Mouse (Mus musculus): ENCODE results near the gene Cmah. TPM values are rescaled to one million over a fixed set of nuclear protein-coding genes. Genes with fewer than 3 reads are reported as not detected.
A peak's percentile ranks its signal among the peaks of the same experiment; 100 is the strongest.

Gene Cmah
- total RNA-seq, 2 experiments from 2014 or later = 6.8 to 6.9 TPM

GRCm38 (mm10) chr13:24418024-24418423 is 90.8 kb downstream of the Cmah start:
- DNase-seq = no peak

- no peak for DNase-seq
Observed at GRCm38 (mm10) chr13:24418814-24419213, 91.6 kb downstream of the Cmah start.

- no peak for DNase-seq
Observed at GRCm38 (mm10) chr13:24419560-24420250, 92.5 kb downstream of the Cmah start.

- no peak for DNase-seq
Observed at GRCm38 (mm10) chr13:24421987-24422386, 94.8 kb downstream of the Cmah start.

GRCm38 (mm10) chr13:24430215-24430614 is 103.0 kb downstream of the Cmah start:
- no peak for DNase-seq

GRCm38 (mm10) chr13:24431593-24431992 is 104.4 kb downstream of the Cmah start:
- DNase-seq = no peak

GRCm38 (mm10) chr13:24442272-24442671 is 115.1 kb downstream of the Cmah start:
- DNase-seq = peak; percentile 43

- no peak for DNase-seq
Observed at GRCm38 (mm10) chr13:24443763-24444347, 116.7 kb downstream of the Cmah start.

- peak; percentile 26 for DNase-seq
Observed at GRCm38 (mm10) chr13:24444709-24445108, 117.5 kb downstream of the Cmah start.

GRCm38 (mm10) chr13:24445166-24445565 is 118.0 kb downstream of the Cmah start:
- DNase-seq = no peak

GRCm38 (mm10) chr13:24446081-24446480 is 118.9 kb downstream of the Cmah start:
- no peak for DNase-seq

- DNase-seq = no peak
Observed at GRCm38 (mm10) chr13:24447043-24447442, 119.8 kb downstream of the Cmah start.

- no peak for DNase-seq
Observed at GRCm38 (mm10) chr13:24448578-24448977, 121.4 kb downstream of the Cmah start.

GRCm38 (mm10) chr13:24451455-24451854 is 124.3 kb downstream of the Cmah start:
- no peak for DNase-seq

- DNase-seq = no peak
Observed at GRCm38 (mm10) chr13:24453737-24454136, 126.5 kb downstream of the Cmah start.

- no peak for DNase-seq
Observed at GRCm38 (mm10) chr13:24456385-24456784, 129.2 kb downstream of the Cmah start.

- no peak for DNase-seq
Observed at GRCm38 (mm10) chr13:24460517-24460916, 133.3 kb downstream of the Cmah start.

GRCm38 (mm10) chr13:24463767-24464166 is 136.6 kb downstream of the Cmah start:
- DNase-seq = no peak

- DNase-seq = no peak
Observed at GRCm38 (mm10) chr13:24466027-24466426, 138.8 kb downstream of the Cmah start.

- no peak for DNase-seq
Observed at GRCm38 (mm10) chr13:24467806-24468205, 140.6 kb downstream of the Cmah start.

GRCm38 (mm10) chr13:24477564-24477963 is 150.4 kb downstream of the Cmah start:
- DNase-seq = no peak

GRCm38 (mm10) chr13:24479516-24479915 is 152.3 kb downstream of the Cmah start:
- no peak for DNase-seq

- DNase-seq = no peak
Observed at GRCm38 (mm10) chr13:24480824-24481223, 153.6 kb downstream of the Cmah start.

All from adrenal gland, postnatal 10 days (tissue).